Mouse (Mus musculus): Measurements from ENCODE around the gene Ube2g2.

The Ube2g2 gene

GRCm38 (mm10) chr10:77622055-77622988 lies at the start of gene Ube2g2:
TSS of gene Ube2g2 (plus strand) at chr10:77622275.
- peak; percentile 93 to 98 for DNase-seq (ENCODE audit: low spot score in 2 of 2)

GRCm38 (mm10) chr10:77573162-77573561 lies 48.9 kb upstream of the Ube2g2 start:
- DNase-seq (ENCODE audit: low spot score in 2 of 2) = no peak

- no peak for DNase-seq (ENCODE audit: low spot score in 2 of 2)
Measured at GRCm38 (mm10) chr10:77580027-77580920, 41.8 kb upstream of the Ube2g2 start.

GRCm38 (mm10) chr10:77581023-77581407 lies 41.1 kb upstream of the Ube2g2 start:
- DNase-seq (ENCODE audit: low spot score in 2 of 2) = no peak

GRCm38 (mm10) chr10:77581408-77582284 lies 40.4 kb upstream of the Ube2g2 start, which contains the start of gene Pttg1ip:
TSS of gene Pttg1ip (plus strand) at chr10:77581720.
- DNase-seq (ENCODE audit: low spot score in 2 of 2) = peak; percentile 96 to 98

GRCm38 (mm10) chr10:77582285-77582618 lies 39.8 kb upstream of the Ube2g2 start:
- DNase-seq (ENCODE audit: low spot score in 2 of 2) = no peak

GRCm38 (mm10) chr10:77583795-77584422 lies 38.2 kb upstream of the Ube2g2 start:
- DNase-seq (ENCODE audit: low spot score in 2 of 2) = no peak

GRCm38 (mm10) chr10:77586637-77587036 lies 35.4 kb upstream of the Ube2g2 start:
- DNase-seq (ENCODE audit: low spot score in 2 of 2) = no peak

GRCm38 (mm10) chr10:77587091-77587775 lies 34.8 kb upstream of the Ube2g2 start:
- no peak for DNase-seq (ENCODE audit: low spot score in 2 of 2)

- no peak for DNase-seq (ENCODE audit: low spot score in 2 of 2)
Measured at GRCm38 (mm10) chr10:77588036-77588435, 34.0 kb upstream of the Ube2g2 start.

- no peak for DNase-seq (ENCODE audit: low spot score in 2 of 2)
Measured at GRCm38 (mm10) chr10:77589117-77589516, 33.0 kb upstream of the Ube2g2 start.

- no peak for DNase-seq (ENCODE audit: low spot score in 2 of 2)
Measured at GRCm38 (mm10) chr10:77589749-77590148, 32.3 kb upstream of the Ube2g2 start.

GRCm38 (mm10) chr10:77590812-77591211 lies 31.3 kb upstream of the Ube2g2 start:
- DNase-seq (ENCODE audit: low spot score in 2 of 2) = peak; percentile 78 to 89

GRCm38 (mm10) chr10:77591546-77591945 lies 30.5 kb upstream of the Ube2g2 start:
- no peak for DNase-seq (ENCODE audit: low spot score in 2 of 2)

GRCm38 (mm10) chr10:77596060-77596459 lies 26.0 kb upstream of the Ube2g2 start:
- no peak for DNase-seq (ENCODE audit: low spot score in 2 of 2)

GRCm38 (mm10) chr10:77603021-77603420 lies 19.1 kb upstream of the Ube2g2 start:
- DNase-seq (ENCODE audit: low spot score in 2 of 2) = no peak

GRCm38 (mm10) chr10:77604111-77604510 lies 18.0 kb upstream of the Ube2g2 start:
- DNase-seq (ENCODE audit: low spot score in 2 of 2) = no peak

- no peak for DNase-seq (ENCODE audit: low spot score in 2 of 2)
Measured at GRCm38 (mm10) chr10:77604958-77605357, 17.1 kb upstream of the Ube2g2 start.

GRCm38 (mm10) chr10:77605368-77605767 lies 16.7 kb upstream of the Ube2g2 start:
- peak in 1 of 2 experiments; percentile 40 for DNase-seq (ENCODE audit: low spot score in 2 of 2)
